Mouse (Mus musculus): ENCODE measurements around the gene Klhl5.

The Klhl5 gene

DNA sequence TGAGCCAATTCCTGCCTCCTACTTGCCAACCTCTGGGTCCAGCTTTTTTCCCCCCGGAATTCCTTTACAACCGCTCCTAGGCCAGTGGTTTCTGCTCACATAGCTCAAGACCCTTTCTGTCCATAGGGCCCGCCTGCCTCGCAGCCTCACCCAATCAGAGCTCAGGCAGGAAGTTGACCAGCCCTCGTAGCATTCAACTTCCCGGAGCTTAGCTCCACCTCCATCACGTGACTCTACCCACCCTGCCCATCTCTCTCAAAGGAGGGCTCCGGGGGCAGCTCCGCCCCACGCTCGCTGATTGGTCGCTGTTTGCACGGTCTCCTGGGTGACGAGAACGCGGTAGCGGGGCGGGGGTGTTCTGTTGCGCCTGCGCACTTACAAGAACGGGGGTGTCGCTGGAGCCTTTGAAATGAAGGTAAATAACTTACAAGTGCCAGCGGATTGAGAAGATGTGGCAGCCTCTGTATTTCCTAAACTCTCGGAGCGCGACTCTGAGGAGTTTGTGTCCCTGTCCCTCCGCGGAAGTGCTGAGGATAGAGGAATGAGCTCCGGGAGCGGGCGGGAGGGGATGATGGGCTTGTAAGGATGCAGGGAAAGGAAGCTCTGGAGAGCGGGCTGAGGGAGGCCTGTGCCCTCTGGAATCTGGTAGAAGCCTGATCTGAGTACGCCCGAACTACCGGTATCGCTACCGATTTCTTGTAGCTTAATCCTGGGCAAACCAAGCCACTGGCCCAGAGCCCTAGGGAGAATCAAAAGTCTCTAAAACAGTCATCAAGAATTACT is 92.2 kb downstream of the Klhl5 start, which contains the start of gene Wdr19:
Gene Wdr19 (plus strand): TSS at position 351 of the 783 bp plus-strand sequence.
- DNase-seq (ENCODE audit: low spot score): peak; percentile 98

- no peak for DNase-seq (ENCODE audit: low spot score)
Measured at GRCm38 (mm10) chr5:65204726-65205125, 97.4 kb downstream of the Klhl5 start.

DNA sequence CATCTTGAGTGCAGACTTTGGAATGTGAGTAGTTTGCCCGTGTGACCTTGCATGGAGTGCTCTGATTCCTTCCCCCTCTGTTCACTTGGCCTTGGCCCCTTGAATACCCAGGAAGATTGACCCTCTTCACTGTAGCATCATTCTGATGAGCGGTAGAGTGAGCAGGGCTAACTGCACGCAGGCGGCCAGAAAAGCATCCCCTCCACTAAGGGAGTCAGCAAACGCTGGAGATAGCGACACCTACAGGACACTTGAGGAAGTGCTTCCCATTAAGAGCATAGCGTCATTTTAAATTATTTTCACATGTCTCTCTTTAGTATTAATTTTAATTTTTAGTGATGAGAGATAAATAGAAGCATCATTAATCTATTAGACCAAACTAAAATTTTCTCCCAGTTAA is 106.0 kb downstream of the Klhl5 start:
- peak; percentile 66 for DNase-seq (ENCODE audit: low spot score)

Measured in testis, postnatal 10 days (tissue).